Mouse (Mus musculus) lung, embryonic 16.5 days (tissue): ENCODE data around the gene 1700021F07Rik. TPM values are rescaled to one million over a fixed set of nuclear protein-coding genes. Genes with fewer than 3 reads are reported as not detected.

ENCODE experiments used
- ATAC-seq: fragments of 200-750 bp; cut with Nextera tagmentation; 2 replicates; pipeline ENCODE4 v1.8.0; 2017; ENCODE audit warnings: low read depth, mild to moderate bottlenecking, moderate library complexity
- H3K27ac ChIP-seq: fragments of 300-500 bp; sonication (generic); 2 replicates; pipeline ENCODE4 v1.5.1; 2014; ENCODE audit warnings: mild to moderate bottlenecking, control low read depth, low read length
- H3K27me3 ChIP-seq: fragments of 300-500 bp; sonication (generic); 2 replicates; pipeline ENCODE4 v1.6.1; 2014; ENCODE audit warnings: low read depth, low read length, mixed read lengths; ENCODE audit not compliant: control insufficient read depth, insufficient read depth
- H3K36me3 ChIP-seq: fragments of 300-500 bp; sonication (generic); 2 replicates; pipeline ENCODE4 v1.6.1; 2014; ENCODE audit warnings: low read length; ENCODE audit not compliant: control insufficient read depth, insufficient read depth
- H3K4me1 ChIP-seq: fragments of 300-500 bp; sonication (generic); replicated peaks from 2 replicates; pipeline ENCODE4 v1.6.1; 2014; ENCODE audit warnings: low read length, mixed read lengths; ENCODE audit not compliant: control insufficient read depth, insufficient read depth
- H3K4me2 ChIP-seq: fragments of 300-500 bp; sonication (generic); 2 replicates; pipeline ENCODE4 v1.6.1; 2014; ENCODE audit warnings: low read depth, low read length, control low read depth
- H3K4me3 ChIP-seq: fragments of 300-500 bp; sonication (generic); 2 replicates; pipeline ENCODE4 v1.5.1; 2014; ENCODE audit warnings: mild to moderate bottlenecking, low read length, control low read depth
- H3K9ac ChIP-seq: fragments of 300-500 bp; sonication (generic); 2 replicates; pipeline ENCODE4 v1.6.1; 2014; ENCODE audit warnings: low read length, control low read depth
- H3K9me3 ChIP-seq: fragments of 300-500 bp; sonication (generic); 2 replicates; pipeline ENCODE4 v1.6.1; 2016; ENCODE audit warnings: low read length; ENCODE audit not compliant: control insufficient read depth
- WGBS: fragments of 180-500 bp; shearing (Covaris S2); extraction: QIAGEN DNeasy Blood & Tissue Kit; methylation state at CpG from one replicate; pipeline ENCODE4 v1.1.7; 2014; 5-methylcytosine and 5-hydroxymethylcytosine counted together
- polyA plus RNA-seq: library from polyadenylated mRNA; unstranded; fragments of >200 nt; fragmentation: Nextera tagmentation; extraction: Ambion mirVana; gene quantifications from 2 replicates; pipeline ENCODE4 v1.2.1, GENCODE M21; 2015

The 1700021F07Rik gene
- polyA plus RNA-seq, 1 experiment from 2014 or later, result not detected

DNA sequence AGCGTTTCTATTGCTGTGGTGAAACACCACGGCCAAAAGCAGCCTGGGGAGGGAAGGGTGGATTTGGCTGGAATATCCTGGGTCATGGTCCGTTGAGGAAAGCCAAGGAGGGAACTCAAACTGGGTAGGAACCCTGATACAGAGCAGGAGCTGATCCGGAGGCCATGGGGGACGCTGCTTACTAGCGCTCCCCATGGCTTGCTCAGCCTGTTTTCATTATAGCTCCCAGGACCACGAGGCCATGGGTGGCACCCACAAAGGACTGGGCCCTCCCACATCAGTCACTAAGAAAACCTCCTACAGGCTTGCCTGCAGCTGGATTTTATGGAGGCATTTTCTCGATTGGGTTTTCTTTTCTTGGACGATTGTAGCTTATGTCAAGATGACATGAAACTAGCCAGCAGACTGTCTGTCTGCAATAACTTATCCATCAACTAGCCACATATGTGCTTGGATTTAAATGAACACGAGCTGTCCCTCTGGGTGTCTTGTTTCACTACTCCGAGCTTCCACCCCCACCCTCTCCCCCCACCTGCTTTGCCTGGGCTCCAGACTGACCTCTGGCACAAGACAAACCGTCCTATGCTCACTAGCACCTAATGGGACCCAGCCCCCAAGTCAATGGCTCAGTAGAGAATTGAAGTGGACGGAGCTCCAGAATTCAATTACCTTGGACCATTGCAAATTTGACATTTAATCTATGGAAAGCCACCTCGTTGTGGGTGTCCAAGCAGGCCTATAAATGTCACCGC, 10.5 kb downstream of the 1700021F07Rik start:
- no peak overlapping the region for H3K9ac ChIP-seq
- ATAC-seq, result no peak
- no peak overlapping the region for H3K27ac ChIP-seq
- no peak overlapping the region for H3K4me3 ChIP-seq
- no peaks in the 10 kb centered on the region for H3K4me1 ChIP-seq
- 63% methylated on average over 15 of the region's 15 CpGs for WGBS
- H3K27me3 ChIP-seq, result no peaks in the 10 kb centered on the region; the same call in 1 of the 2 replicates
- H3K36me3 ChIP-seq, result no peaks in the 10 kb centered on the region
- H3K9me3 ChIP-seq, result no peaks in the 10 kb centered on the region
- H3K4me2 ChIP-seq, result no peak overlapping the region

DNA sequence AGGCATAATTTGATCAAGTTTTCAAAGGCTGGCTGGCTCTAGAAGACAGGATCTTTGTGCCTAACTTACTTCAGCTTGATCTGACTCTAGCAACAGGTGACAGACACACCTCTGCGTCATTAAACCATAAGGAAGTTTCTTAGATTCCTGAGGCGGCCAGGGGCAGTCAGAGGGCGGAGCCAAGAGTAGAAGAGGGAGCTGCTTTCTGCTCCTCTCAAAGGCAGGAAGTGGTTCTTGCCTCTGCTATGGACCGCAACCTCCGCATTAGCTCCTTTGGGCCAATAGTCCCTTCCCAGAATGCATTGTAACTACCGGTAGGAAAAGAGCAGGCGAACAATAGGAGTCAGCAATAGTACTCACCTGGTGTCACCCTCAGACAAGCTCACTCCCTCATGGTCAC, 12.2 kb downstream of the 1700021F07Rik start:
- 57% methylated on average over 7 of the region's 7 CpGs for WGBS
- no peak overlapping the region for H3K4me3 ChIP-seq
- no peaks in the 10 kb centered on the region for H3K36me3 ChIP-seq
- H3K4me1 ChIP-seq, result no peaks in the 10 kb centered on the region
- H3K4me2 ChIP-seq, result no peak overlapping the region
- H3K9me3 ChIP-seq, result no peaks in the 10 kb centered on the region
- H3K9ac ChIP-seq, result no peak overlapping the region
- H3K27ac ChIP-seq, result no peak overlapping the region
- ATAC-seq, result no peak
- H3K27me3 ChIP-seq, result no peaks in the 10 kb centered on the region; the same call in 1 of the 2 replicates

DNA sequence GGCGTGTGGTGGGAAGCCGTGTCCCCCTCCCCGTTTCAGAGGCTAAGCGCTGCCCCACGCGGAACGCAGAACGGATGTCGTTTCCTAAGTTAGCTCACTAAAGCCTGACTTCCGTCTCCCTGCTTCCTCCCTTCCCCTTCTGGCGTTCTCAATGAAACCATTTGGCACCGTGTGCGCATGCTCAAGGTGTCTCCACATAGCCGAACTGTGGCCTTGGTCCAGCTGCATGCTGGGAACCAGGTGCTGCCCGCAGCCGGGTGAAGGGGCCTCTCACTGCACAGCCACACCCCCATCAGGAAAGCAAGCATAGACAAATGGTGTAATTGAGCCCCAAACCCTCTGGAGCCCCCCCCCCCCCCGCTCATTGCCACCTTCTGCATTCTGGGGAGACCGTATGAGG, 13.0 kb downstream of the 1700021F07Rik start:
- Histone ChIP-seq H3K9me3 (no peaks in the 10 kb centered on the region), H3K4me1 (no peaks in the 10 kb centered on the region), H3K4me2 (no peak overlapping the region), H3K9ac (no peak overlapping the region), H3K27ac (no peak overlapping the region), H3K36me3 (no peaks in the 10 kb centered on the region), H3K27me3 (no peaks in the 10 kb centered on the region; the same call in 1 of the 2 replicates), H3K4me3 (no peak overlapping the region)
- no peak for ATAC-seq
- 85% methylated on average over 18 of the region's 18 CpGs for WGBS

DNA sequence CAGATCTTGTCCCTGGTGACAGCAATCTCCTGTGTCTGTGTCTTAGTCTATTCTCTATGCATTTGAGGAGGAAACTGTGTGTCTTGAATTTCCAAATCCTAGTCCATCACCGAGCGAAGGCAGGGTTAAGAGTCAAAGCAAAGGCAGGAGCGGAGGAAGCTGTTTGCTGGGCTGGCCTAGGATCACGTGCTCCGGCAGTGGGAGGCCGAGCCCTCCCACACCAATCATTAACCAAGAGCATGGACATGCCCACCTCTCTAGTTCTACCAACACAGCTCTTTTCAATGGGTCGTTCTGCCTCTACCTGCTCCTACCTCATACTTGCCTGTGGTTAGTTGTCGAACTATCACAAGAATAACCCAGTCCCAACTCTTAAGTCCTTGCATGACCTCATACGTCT, 13.5 kb downstream of the 1700021F07Rik start:
- Histone ChIP-seq H3K9ac (no peak overlapping the region), H3K4me3 (no peak overlapping the region), H3K27ac (no peak overlapping the region), H3K9me3 (no peaks in the 10 kb centered on the region), H3K36me3 (no peaks in the 10 kb centered on the region), H3K4me2 (no peak overlapping the region), H3K4me1 (no peaks in the 10 kb centered on the region), H3K27me3 (no peaks in the 10 kb centered on the region; the same call in 1 of the 2 replicates)
- no peak for ATAC-seq
- 71% methylated on average over 9 of the region's 9 CpGs for WGBS

DNA sequence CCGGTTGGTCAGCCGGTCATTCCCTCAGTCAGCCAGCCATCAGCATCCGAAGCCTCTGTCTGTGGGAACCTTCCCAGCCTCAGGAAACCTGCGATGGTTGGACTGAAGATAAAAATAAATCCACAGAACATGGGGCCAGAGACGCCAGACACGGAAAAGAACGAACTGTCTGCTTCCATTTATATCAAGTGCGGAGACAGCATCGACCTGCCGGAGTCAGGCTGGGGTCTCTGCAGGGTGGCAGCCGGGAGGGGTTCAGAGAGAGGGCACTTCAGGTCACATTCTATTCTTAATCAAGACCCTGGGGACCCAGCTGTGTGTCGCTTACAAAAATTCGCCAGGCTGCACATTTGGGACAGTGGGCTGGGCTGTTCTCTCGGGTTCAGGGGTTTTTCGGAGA, 17.4 kb downstream of the 1700021F07Rik start:
- no peak overlapping the region for H3K4me3 ChIP-seq
- H3K4me2 ChIP-seq, result no peak overlapping the region
- no peak overlapping the region for H3K9ac ChIP-seq
- ATAC-seq, result no peak
- no peaks in the 10 kb centered on the region for H3K9me3 ChIP-seq
- no peaks in the 10 kb centered on the region for H3K27me3 ChIP-seq
- H3K4me1 ChIP-seq, result no peaks in the 10 kb centered on the region
- no peak overlapping the region for H3K27ac ChIP-seq
- H3K36me3 ChIP-seq, result no peaks in the 10 kb centered on the region
- WGBS, result 49% methylated on average over 15 of the region's 15 CpGs

DNA sequence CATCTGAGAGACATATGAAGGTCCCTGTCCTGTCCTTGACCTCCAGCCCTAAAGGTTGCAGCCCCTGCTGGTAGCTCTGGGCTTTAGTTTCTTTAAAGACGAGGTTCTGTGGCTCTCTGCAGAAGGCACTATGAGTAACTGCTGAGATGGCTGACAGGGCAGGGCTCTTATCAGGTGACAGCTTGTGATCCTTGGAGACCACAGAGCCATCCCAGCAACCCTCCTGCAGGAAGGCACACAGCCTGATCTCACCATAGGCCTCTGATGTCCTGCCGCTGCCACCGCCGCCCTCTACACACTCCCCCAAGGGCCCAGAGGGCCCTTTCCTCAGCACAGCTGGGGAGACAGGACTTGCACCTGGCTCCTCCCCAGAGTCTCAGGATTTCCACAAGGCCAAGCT, 19.4 kb downstream of the 1700021F07Rik start:
- Histone ChIP-seq H3K4me1 (no peaks in the 10 kb centered on the region), H3K27ac (no peak overlapping the region), H3K4me3 (no peak overlapping the region), H3K9ac (no peak overlapping the region), H3K36me3 (no peaks in the 10 kb centered on the region), H3K4me2 (no peak overlapping the region), H3K9me3 (no peaks in the 10 kb centered on the region), H3K27me3 (no peaks in the 10 kb centered on the region)
- ATAC-seq, result no peak
- WGBS, result 53% methylated on average over 4 of the region's 4 CpGs

DNA sequence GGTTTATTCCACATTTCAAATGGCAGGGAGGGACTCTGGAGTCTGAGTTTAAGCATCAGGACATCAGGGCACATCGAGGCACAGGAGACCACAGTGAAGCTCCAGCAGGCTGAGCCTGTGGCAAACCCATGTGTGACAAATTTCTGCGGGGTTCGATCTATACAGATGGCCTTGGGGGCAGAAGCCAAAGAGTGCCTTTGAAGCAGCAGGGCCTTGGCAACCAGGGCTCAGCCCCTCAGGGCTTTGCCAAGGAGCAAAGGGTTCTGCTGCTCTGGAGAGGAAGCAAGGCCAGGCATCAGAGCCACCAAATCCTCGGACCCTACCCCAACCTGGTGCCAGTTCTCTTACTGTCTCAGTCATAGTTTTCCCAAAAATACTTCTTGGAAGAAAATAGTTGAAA, 20.3 kb downstream of the 1700021F07Rik start:
- no peak overlapping the region for H3K4me2 ChIP-seq
- H3K27me3 ChIP-seq, result no peaks in the 10 kb centered on the region
- ATAC-seq, result no peak
- H3K27ac ChIP-seq, result no peak overlapping the region
- no peaks in the 10 kb centered on the region for H3K9me3 ChIP-seq
- H3K4me3 ChIP-seq, result no peak overlapping the region
- H3K36me3 ChIP-seq, result no peaks in the 10 kb centered on the region
- no peaks in the 10 kb centered on the region for H3K4me1 ChIP-seq
- H3K9ac ChIP-seq, result no peak overlapping the region
- 77% methylated on average over 4 of the region's 4 CpGs for WGBS

DNA sequence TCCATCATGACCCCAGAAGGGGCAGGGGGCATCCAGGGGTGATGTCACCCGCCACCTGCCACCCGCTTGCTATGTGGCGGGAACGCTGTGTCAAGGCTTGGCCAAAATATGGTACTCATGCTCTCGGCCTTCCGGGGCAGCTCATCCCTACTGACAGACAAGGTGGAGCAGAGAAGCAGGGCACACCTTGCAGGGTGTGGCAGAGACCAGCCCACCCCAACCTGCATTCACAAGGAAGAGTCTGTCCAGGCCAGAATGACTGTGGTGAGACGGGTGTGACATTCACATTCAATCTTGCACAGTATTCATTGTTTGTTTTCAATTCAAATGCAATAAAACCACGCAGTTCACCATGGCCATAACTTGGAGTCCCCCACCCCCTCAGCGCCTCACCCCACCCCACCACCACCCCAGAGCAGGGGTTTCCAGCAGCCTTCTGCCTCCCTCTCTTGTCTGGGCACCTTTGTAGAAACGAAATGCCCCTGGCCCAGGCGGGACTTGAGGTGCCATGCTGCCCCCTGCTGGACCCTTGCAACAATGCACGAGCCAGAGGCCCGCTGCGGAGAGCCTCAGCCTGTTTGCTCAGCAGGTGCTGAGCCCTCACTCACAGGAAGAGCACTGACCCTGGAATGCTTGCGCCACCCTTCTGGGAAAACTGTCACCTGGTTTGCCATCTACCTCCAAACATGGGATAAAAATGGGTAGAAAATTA, 23.8 kb downstream of the 1700021F07Rik start:
- no peak overlapping the region for H3K4me2 ChIP-seq
- no peak overlapping the region for H3K27ac ChIP-seq
- ATAC-seq, result peak; percentile 71
- H3K9ac ChIP-seq, result no peak overlapping the region
- no peaks in the 10 kb centered on the region for H3K36me3 ChIP-seq
- H3K4me3 ChIP-seq, result no peak overlapping the region
- H3K4me1 ChIP-seq, result no peaks in the 10 kb centered on the region
- no peaks in the 10 kb centered on the region for H3K27me3 ChIP-seq
- no peaks in the 10 kb centered on the region for H3K9me3 ChIP-seq
- WGBS, result 42% methylated on average over 15 of the region's 15 CpGs

DNA sequence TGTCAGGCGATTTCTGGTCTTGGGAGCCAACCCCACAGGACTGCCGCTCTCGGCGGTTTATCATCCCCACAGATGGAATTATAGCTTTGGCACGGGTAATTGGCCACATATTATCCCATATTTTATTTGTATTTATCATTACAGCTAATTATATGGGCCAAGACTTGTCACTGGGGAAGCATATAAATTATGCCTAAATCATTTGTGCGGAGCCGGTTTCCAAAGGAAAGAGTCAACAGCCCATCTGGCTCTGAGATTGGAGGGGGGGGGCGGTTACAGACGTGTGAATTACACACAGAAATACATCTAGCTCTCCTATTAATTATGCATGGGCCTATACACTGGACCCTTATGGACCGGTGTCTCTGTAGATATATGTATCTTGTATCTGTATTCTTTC, 26.9 kb downstream of the 1700021F07Rik start:
- no peaks in the 10 kb centered on the region for H3K27me3 ChIP-seq
- no peak overlapping the region for H3K9ac ChIP-seq
- H3K9me3 ChIP-seq, result no peaks in the 10 kb centered on the region
- H3K27ac ChIP-seq, result no peak overlapping the region
- WGBS, result 68% methylated on average over 10 of the region's 10 CpGs
- H3K4me3 ChIP-seq, result no peak overlapping the region
- no peak overlapping the region for H3K4me2 ChIP-seq
- no peaks in the 10 kb centered on the region for H3K36me3 ChIP-seq
- no peaks in the 10 kb centered on the region for H3K4me1 ChIP-seq
- no peak for ATAC-seq
